Mouse (Mus musculus): ENCODE results near the gene Lbx2.
A peak's percentile ranks its signal among the peaks of the same experiment; 100 is the strongest.

Lbx2 gene

DNA sequence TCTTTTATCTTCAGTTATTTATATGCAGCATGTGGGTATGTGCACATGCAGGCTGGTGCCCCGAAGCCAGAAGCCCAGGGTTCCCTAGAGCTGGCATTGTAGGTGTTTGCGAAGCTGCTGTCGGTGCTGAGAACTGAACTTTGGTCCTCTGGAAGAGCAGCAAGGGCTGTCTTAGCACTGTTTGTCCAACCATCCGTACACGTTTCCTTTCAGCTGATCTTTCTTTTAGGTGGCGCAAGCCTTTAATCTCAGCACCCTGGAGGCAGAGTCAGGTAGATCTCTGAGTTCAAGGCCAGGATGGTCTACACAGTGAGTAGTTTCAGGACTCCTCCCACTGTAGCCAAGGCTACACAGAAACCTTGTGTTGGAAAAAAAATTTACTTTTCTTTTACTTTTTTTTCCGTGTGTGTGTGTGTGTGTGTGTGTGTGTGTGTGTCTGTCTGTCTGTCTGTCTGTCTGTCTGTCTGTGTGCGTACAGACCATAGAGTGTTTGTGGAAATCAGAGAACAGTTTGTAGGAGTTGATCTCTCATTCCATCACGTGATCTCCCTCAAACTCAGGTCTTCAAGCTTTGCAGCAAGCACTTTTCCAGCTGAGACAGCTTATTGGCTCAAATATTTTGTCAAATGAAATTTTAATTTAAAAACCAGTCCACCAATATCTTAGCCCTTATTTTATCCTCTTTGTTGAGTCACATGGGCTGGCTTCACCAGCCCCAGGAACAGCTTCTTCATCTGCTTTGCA lies 46.2 kb downstream of the Lbx2 start:
- DNase-seq (ENCODE audit: extremely low spot score, low spot score), result no peak

DNA sequence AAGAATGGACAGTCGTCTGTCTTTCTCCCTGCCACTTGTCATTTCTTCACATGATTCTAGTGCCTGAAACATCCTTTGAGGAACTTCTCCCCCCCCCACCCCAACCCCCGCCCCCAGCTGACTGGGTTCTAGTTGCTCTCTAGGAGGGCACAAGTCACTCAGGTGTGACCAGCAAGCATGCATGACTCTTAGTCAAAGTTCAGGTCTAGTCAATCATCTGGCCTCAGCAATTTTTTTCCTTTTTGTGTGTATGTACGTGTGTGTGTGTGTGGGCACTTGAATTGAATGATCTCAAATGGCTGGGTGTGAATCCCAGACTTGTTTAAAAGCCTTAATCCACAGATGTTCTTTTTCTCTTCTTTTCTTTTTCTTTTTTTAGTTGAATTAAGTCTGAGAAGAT lies 48.1 kb downstream of the Lbx2 start:
- no peak for DNase-seq (ENCODE audit: extremely low spot score, low spot score)

- no peak for DNase-seq (ENCODE audit: extremely low spot score, low spot score)
These were observed 48.9 kb downstream of the Lbx2 start, which contains the start of gene Rtkn for GRCm38 (mm10) chr6:83134951-83135513. Gene Rtkn, plus strand, starts transcription at chr6:83135463.

DNA sequence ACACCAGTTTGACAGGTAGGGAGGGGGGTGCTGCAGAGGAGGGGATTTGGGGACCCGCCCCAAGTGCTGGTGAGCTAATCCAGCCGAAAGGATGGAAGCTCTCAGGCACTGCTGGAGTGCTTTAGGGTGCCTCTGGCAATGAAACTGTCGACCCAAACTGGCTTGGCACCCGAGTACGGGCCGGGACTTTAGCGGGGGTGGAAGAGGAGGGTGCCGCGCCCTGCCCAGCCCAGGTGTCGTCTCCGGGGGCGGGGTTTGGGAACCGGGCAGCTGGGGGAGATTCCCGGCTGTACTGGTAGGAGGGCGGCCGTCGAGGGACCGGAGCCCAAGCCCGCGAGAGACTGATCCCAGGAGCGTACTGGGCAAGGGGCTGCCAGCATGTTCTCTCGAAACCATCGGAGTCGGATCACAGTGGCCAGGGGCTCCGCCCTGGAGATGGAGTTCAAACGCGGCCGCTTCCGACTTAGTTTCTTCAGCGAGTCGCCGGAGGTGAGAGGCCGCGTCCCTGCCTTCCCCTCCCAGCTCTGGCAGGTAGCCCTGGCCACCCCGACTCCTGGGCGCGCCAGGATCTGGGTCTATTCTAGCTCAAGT lies 49.5 kb downstream of the Lbx2 start:
- DNase-seq (ENCODE audit: extremely low spot score, low spot score), result peak; percentile 41

DNA sequence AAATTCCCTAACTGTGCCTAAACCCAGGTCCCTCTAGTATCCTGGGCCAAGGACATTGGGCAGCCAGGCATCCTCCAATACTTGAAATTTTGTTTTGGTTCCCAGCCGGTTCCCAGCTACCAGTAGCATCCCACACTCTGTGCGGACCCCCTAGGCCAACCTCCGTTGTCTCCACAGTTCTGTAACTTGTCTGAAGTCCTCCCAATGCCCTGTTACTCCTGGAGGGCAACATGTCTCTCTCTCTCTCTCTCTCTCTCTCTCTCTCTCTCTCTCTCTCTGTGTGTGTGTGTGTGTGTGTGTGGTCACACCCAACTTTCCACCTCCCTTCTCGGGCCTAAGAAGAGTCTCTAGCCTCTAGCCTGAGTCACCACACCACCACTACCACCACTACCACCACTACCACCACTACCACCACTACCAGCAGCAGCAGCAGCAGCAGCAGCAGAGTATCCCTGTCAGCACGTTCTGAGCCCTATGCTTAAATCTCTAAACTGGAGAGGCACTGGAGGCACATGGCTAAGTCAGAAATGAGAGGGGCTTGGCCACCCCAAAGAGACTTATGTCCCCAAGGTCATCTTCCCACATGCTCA lies 50.2 kb downstream of the Lbx2 start:
- DNase-seq (ENCODE audit: extremely low spot score, low spot score), result no peak

- DNase-seq (ENCODE audit: extremely low spot score, low spot score), result peak; percentile 89
These were observed 50.9 kb downstream of the Lbx2 start for GRCm38 (mm10) chr6:83136881-83137575.

DNA sequence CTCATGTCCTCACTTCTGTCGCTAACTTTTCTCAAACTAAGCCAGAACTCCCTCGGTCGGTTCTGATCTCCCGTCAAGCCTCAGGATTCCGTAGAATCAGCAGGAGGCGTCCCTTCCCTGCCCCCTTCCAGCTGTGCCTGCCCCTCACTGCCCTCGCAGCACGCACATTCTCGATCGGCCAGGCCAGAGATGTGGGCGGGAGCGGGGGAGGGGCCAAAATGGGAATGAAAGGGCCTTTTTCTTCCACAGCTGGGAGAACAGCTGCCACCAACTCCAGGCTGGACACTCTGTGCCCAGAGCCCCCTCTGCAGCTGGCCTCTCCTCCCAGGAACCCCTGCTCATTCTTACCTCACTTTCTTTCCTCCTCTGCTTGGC lies 51.4 kb downstream of the Lbx2 start:
- DNase-seq (ENCODE audit: extremely low spot score, low spot score), result peak; percentile 91
